Mouse (Mus musculus): ENCODE results near the gene Acot2. TPM values are rescaled to one million over a fixed set of nuclear protein-coding genes. Genes with fewer than 3 reads are reported as not detected.
"Not testable (repeated sequence)": the region's sequence is repeated elsewhere in the genome, so short reads cannot be mapped to it uniquely, and the experiment has no call there.

Gene Acot2
- polyA plus RNA-seq, 1 experiment from 2014 or later: 10.3 TPM

DNA sequence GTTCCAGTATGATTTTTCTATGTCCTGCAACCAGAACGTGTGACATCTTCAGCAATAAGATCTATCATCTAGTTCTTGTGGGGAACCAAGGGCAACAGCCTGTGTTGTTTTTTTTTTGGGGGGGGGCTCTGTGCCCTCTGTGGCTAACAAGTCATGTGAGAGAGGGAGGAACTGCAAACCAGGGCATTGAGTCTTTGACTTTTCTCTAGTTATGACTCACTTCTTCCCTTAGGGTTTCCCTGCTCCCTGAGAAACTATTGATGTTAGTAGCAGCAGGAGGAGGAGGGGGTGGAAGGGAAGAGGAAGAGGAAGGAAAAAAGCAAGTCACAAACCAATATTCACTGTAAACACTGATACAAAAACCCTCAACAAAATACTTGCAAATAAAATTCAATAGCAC lies 16.2 kb downstream of the Acot2 start:
- ATAC-seq (ENCODE audit: low FRiP score): no peak
- Histone ChIP-seq H3K27ac (no peak overlapping the region), H3K9ac (no peak overlapping the region), H3K4me3 (replicated peaks) (no peak overlapping the region), H3K27me3 (no peaks in the 10 kb centered on the region), H3K9me3 (peaks cover 7% of the 10 kb centered on the region; the same call in 1 of the 2 replicates), H3K36me3 (replicated peaks) (no peaks in the 10 kb centered on the region), H3K4me1 (peaks cover 7% of the 10 kb centered on the region), H3K4me2 (no peak overlapping the region)
- 86% methylated on average over 1 of the region's 1 CpGs for WGBS

- H3K9ac ChIP-seq: no peak overlapping the region
- H3K4me1 ChIP-seq: peaks cover 44% of the 10 kb centered on the region
- H3K9me3 ChIP-seq: no peaks in the 10 kb centered on the region
- no peaks in the 10 kb centered on the region for H3K36me3 ChIP-seq (replicated peaks)
- ATAC-seq (ENCODE audit: low FRiP score): no peak
- 87% methylated on average over 11 of the region's 12 CpGs for WGBS
- no peaks in the 10 kb centered on the region for H3K27me3 ChIP-seq
- H3K27ac ChIP-seq: peak overlapping the region; percentile 65
- no peak overlapping the region for H3K4me2 ChIP-seq
- no peak overlapping the region for H3K4me3 ChIP-seq (replicated peaks)
Observed at GRCm38 (mm10) chr12:84008251-84008650, 20.6 kb downstream of the Acot2 start.

DNA sequence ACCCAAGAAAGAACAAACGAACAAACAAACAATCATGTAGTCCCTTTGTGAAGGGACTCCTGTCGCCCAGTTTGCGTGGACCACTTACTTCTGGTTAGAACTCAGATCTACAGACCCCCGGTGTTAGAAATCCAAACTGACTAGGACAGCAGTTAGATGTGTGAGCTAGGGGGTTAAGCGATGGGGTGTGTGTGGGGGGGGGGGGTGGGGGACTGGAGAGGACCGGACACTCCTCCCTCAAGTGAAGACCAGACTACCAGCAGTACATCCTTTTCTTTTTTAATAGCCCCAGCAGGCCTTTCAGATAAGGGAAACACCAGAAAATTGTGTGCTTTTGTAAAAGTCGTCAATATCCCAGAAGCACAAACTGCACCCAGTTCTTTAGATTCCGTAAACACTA lies 21.1 kb downstream of the Acot2 start:
- no peak; the same call in 1 of the 2 replicates for ATAC-seq (ENCODE audit: low FRiP score)
- Histone ChIP-seq H3K4me1 (peaks cover 47% of the 10 kb centered on the region), H3K9ac (0 out of 2 replicates have a peak overlapping the region, but pooled peaks have one; percentile 57), H3K36me3 (replicated peaks) (no peaks in the 10 kb centered on the region), H3K27ac (peak overlapping the region; percentile 65), H3K27me3 (no peaks in the 10 kb centered on the region), H3K4me2 (peak overlapping the region; percentile 57), H3K9me3 (no peaks in the 10 kb centered on the region), H3K4me3 (replicated peaks) (peak overlapping the region; percentile 48; the same call in 1 of the 2 replicates)
- whole genome bisulfite sequencing: 47% methylated on average over 8 of the region's 8 CpGs

- H3K4me3 ChIP-seq (replicated peaks): peak within 1 kb of the TSS; percentile 48
- H3K4me1 ChIP-seq: peaks cover 47% of the 10 kb centered on the region
- under 1% methylated on average over 61 of the region's 70 CpGs for WGBS
- H3K27ac ChIP-seq: peak within 1 kb of the TSS; percentile 65
- not testable (repeated sequence) for H3K27me3 ChIP-seq; H3K36me3 ChIP-seq (replicated peaks); H3K9me3 ChIP-seq
- ATAC-seq (ENCODE audit: low FRiP score): peak; percentile 94
- peak within 1 kb of the TSS; percentile 57 for H3K9ac ChIP-seq
- H3K4me2 ChIP-seq: peak within 1 kb of the TSS; percentile 57
Observed at GRCm38 (mm10) chr12:84009171-84009965, 21.7 kb downstream of the Acot2 start, which contains the start of gene Acot1. Acot1 (plus strand) TSS chr12:84009490.

DNA sequence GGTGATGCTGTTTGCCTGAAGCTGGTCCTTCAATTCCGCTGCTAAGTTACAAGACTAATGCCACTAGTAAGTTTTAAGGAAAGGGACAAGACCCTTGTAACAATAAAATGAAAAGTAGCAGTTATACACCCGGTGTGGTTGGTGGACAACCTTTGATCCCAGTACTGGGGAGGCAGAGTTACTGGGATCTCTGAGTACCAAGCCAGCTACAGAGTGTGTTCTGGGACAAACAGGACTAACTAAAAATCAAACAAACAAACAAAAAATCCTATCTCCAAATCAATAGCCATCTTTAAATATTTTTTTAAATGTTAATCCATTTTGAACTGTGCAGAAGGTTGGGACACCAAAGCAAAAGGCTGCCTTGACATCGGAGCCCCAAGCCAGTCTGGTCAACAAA lies 22.5 kb downstream of the Acot2 start:
- no peak for ATAC-seq (ENCODE audit: low FRiP score)
- Histone ChIP-seq H3K4me1 (peaks cover 47% of the 10 kb centered on the region), H3K4me2 (peak overlapping the region; percentile 57), H3K36me3 (replicated peaks) (peaks cover 5% of the 10 kb centered on the region; the same call in 1 of the 2 replicates), H3K27me3 (no peaks in the 10 kb centered on the region), H3K4me3 (replicated peaks) (peak overlapping the region; percentile 48), H3K9me3 (no peaks in the 10 kb centered on the region), H3K27ac (no peak overlapping the region), H3K9ac (no peak overlapping the region)
- WGBS: 75% methylated on average over 3 of the region's 3 CpGs

DNA sequence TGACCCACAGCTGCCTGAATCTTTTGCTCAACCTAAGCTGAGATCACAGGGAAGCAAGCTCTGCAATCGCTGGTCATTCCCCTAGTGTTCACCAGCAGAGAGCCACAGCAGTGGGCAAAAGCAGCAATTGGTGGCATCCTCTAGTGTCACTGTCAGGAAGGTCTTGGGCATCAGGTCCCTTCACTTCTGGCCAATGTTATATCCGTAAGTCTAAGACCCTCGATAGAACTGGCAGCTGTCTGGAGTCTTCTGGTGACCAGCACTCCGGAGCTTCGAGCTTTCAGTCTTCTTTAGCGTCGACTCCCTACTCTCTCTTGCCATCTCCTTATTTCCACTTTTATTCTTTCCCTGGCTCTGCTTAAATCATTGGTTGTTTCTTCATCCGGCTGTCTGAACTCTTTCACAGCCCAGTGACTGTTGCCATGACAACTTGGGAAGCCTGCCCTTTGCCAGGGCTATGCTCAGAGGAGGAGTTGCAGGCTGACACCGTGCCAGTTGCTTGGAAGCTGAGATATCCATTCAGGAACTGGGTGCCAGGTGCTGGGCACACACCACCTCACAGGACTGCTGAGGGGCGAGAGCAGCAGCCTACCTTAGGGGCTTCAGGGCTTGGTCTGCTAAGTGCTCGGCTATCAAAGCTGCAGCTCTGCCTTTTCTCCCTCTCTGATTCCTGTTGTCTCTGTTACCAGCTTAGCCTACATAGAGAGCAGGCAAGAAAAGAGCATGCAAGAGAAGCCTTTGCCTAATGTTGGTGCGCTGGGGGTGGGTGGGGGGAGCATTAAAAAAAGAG lies 23.8 kb downstream of the Acot2 start:
- Histone ChIP-seq H3K9me3 (no peaks in the 10 kb centered on the region), H3K4me2 (peak overlapping the region; percentile 57), H3K4me1 (peaks cover 47% of the 10 kb centered on the region), H3K4me3 (replicated peaks) (peak overlapping the region; percentile 20), H3K27ac (peak overlapping the region; percentile 54), H3K27me3 (no peaks in the 10 kb centered on the region), H3K9ac (peak overlapping the region; percentile 13), H3K36me3 (replicated peaks) (peaks cover 10% of the 10 kb centered on the region)
- 28% methylated on average over 12 of the region's 12 CpGs for WGBS
- ATAC-seq (ENCODE audit: low FRiP score): peak; percentile 67; the same call in 1 of the 2 replicates

GRCm38 (mm10) chr12:84013130-84013529 lies 25.5 kb downstream of the Acot2 start:
- WGBS: 73% methylated on average over 6 of the region's 6 CpGs
- H3K4me1 ChIP-seq: peaks cover 47% of the 10 kb centered on the region
- H3K36me3 ChIP-seq (replicated peaks): peaks cover 14% of the 10 kb centered on the region
- H3K4me2 ChIP-seq: no peak overlapping the region
- no peak overlapping the region for H3K4me3 ChIP-seq (replicated peaks)
- H3K27me3 ChIP-seq: no peaks in the 10 kb centered on the region
- no peak for ATAC-seq (ENCODE audit: low FRiP score)
- no peaks in the 10 kb centered on the region for H3K9me3 ChIP-seq
- H3K9ac ChIP-seq: no peak overlapping the region
- no peak overlapping the region for H3K27ac ChIP-seq

- WGBS: 93% methylated on average over 7 of the region's 7 CpGs
Observed at GRCm38 (mm10) chr12:84013701-84014100, 26.0 kb downstream of the Acot2 start.

DNA sequence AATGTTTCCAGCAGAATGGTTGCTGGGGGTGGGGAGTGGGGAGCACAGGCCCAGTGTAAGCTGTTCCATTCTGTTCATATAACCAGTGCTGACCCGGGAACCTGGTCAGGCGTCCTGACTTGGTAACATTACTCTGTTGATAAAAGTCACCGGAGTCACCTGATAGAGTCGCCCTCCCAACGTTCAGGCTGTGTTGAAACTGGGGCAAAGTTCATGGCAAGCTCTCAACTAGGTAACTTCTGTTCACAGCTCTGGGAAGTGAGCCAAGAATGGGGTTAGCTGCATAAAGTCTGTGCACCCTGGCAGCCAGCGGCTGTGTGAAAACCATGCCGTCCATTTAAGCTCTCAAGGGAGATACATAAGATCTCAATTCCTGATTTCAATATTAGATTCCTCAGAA lies 32.9 kb downstream of the Acot2 start:
- H3K4me3 ChIP-seq (replicated peaks); H3K27ac ChIP-seq; ATAC-seq (ENCODE audit: low FRiP score); H3K4me2 ChIP-seq; H3K27me3 ChIP-seq; H3K36me3 ChIP-seq (replicated peaks); H3K9ac ChIP-seq; H3K9me3 ChIP-seq; H3K4me1 ChIP-seq: not testable (repeated sequence)
- WGBS: 80% methylated on average over 7 of the region's 7 CpGs

More at GRCm38 (mm10) chr12:84013701-84014100, 26.0 kb downstream of the Acot2 start:
- H3K4me3 ChIP-seq (replicated peaks): no peak overlapping the region
- no peak overlapping the region for H3K9ac ChIP-seq
- H3K4me2 ChIP-seq: no peak overlapping the region
- H3K4me1 ChIP-seq: peaks cover 42% of the 10 kb centered on the region
- H3K27ac ChIP-seq: no peak overlapping the region
- H3K36me3 ChIP-seq (replicated peaks): peaks cover 14% of the 10 kb centered on the region
- H3K27me3 ChIP-seq: no peaks in the 10 kb centered on the region
- no peak for ATAC-seq (ENCODE audit: low FRiP score)
- H3K9me3 ChIP-seq: no peaks in the 10 kb centered on the region

DNA sequence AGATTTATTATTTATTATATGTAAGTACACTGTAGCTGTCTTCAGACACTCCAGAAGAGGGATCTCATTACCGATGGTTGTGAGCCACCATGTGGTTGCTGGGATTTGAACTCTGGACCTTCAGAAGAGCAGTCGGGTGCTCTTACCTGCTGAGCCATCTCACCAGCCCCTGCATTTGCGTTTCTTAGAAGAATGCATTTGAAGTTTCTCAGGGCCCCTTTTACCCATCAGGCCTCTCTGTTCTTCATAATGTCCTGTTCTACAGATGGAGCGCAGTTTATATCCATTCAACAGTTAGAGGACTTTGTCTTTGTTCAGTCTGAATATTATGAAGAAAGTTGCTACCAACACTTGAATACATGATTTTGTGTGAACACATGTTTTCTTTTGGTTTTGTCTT lies 34.6 kb downstream of the Acot2 start:
- WGBS: 97% methylated on average over 4 of the region's 4 CpGs
- ATAC-seq (ENCODE audit: low FRiP score); H3K9ac ChIP-seq; H3K27me3 ChIP-seq; H3K4me2 ChIP-seq; H3K27ac ChIP-seq; H3K4me1 ChIP-seq; H3K36me3 ChIP-seq (replicated peaks); H3K9me3 ChIP-seq; H3K4me3 ChIP-seq (replicated peaks): not testable (repeated sequence)

GRCm38 (mm10) chr12:84023052-84023745 lies 35.5 kb downstream of the Acot2 start:
- no peak for ATAC-seq (ENCODE audit: low FRiP score)
- Histone ChIP-seq H3K27me3 (no peaks in the 10 kb centered on the region), H3K4me2 (no peak overlapping the region), H3K9ac (no peak overlapping the region), H3K9me3 (no peaks in the 10 kb centered on the region), H3K4me3 (replicated peaks) (no peak overlapping the region), H3K36me3 (replicated peaks) (no peaks in the 10 kb centered on the region), H3K27ac (no peak overlapping the region), H3K4me1 (no peaks in the 10 kb centered on the region)
- WGBS: 82% methylated on average over 9 of the region's 9 CpGs

- no peak overlapping the region for H3K4me2 ChIP-seq
- H3K36me3 ChIP-seq (replicated peaks): no peaks in the 10 kb centered on the region
- H3K27ac ChIP-seq: no peak overlapping the region
- no peak for ATAC-seq (ENCODE audit: low FRiP score)
- no peak overlapping the region for H3K4me3 ChIP-seq (replicated peaks)
- H3K9me3 ChIP-seq: no peaks in the 10 kb centered on the region
- H3K27me3 ChIP-seq: no peaks in the 10 kb centered on the region
- H3K4me1 ChIP-seq: no peaks in the 10 kb centered on the region
- WGBS: 88% methylated on average over 7 of the region's 7 CpGs
- no peak overlapping the region for H3K9ac ChIP-seq
Observed at GRCm38 (mm10) chr12:84025888-84026287, 38.2 kb downstream of the Acot2 start.
